Mouse (Mus musculus) neutrophil, adult 5-6 weeks (primary cell): ENCODE results near the gene Zfp652. TPM values are rescaled to one million over a fixed set of nuclear protein-coding genes. Genes with fewer than 3 reads are reported as not detected.

Experiments used
- ATAC-seq: fragments of 151-379, 151-347 bp; 2 replicates; pipeline ENCODE4 v1.8.0; 2017; ENCODE audit warnings: mild to moderate bottlenecking, moderate TSS enrichment; ENCODE audit not compliant: insufficient number of reproducible peaks, poor library complexity, low FRiP score, severe bottlenecking; ENCODE audit errors: extremely low read depth
- total RNA-seq: library from RNA; stranded (forward); fragments of 200-1000 nt; gene quantifications from 2 replicates; pipeline ENCODE4 v1.2.3, GENCODE M21; 2017

Gene Zfp652
- total RNA-seq, 1 experiment from 2014 or later = 67.5 TPM

- ATAC-seq = no peak
These were observed 74.0 kb downstream of the Zfp652 start for GRCm38 (mm10) chr11:95786511-95786910.

- peak; percentile 52 for ATAC-seq
These were observed 77.0 kb downstream of the Zfp652 start for GRCm38 (mm10) chr11:95789451-95789891.

DNA sequence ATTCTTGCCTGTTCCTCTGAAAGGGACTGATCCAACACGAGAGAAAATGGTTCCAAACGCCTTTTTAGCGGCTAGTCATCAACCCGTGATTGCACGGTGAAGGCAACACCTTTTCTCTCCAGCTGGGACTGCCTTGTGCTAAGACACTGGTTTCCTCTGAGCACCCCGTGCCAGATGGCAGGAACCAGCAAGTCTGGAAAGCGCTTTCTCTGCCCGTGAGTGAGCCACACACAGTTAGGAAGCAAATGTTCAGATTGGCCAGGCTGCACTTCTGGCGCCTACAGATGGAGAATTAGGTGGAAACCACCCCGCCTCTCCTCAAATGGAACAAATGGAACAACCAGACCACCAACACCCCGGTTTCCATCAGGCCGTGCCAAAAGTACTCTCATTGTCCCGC, 79.3 kb downstream of the Zfp652 start:
- no peak for ATAC-seq

- no peak for ATAC-seq
These were observed 80.6 kb downstream of the Zfp652 start for GRCm38 (mm10) chr11:95792950-95793509.

GRCm38 (mm10) chr11:95794201-95794600, 81.7 kb downstream of the Zfp652 start:
- no peak for ATAC-seq

DNA sequence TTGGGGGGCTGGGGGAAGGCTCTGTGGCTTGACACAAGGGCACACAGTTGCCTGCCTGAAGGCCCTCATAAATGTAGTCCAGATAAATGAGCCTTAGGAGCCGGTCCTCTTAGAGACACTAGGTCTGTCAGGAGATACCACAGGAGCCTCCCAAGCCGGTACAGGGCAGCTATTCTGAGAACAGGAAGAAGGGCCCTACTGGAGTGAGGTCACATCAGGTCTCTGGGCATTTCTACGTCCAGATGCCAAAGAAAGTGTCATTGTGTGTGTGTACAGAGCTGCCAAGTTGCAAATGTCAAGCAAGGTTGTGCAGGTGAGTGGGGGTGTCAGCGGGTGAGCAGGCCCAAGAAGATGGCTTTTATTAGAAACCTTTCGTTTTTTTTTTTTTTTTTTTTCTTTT, 83.1 kb downstream of the Zfp652 start:
- ATAC-seq = no peak

GRCm38 (mm10) chr11:95805010-95805409, 92.5 kb downstream of the Zfp652 start:
- ATAC-seq = peak; percentile 42; the same call in 1 of the 2 replicates

DNA sequence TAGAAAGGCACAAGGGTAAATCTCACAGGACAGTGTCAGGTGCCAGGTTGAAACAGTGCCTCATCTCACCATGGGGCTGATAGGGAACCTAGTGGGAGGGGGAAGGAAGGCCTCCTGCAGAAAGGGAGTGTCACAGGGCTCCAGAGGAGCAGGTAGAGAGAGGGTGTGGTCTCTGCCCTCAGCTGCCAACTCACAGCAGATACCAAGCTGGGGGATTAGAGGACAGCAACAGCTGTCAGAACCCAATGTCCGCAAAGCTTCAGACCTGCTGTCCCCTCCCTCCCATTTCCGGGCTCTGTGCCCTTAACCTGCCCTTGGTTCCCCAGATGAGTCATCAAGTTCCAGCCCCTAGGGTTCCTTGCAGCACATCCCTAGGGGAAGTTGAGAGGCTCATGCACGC, 93.1 kb downstream of the Zfp652 start:
- ATAC-seq = peak; percentile 87

GRCm38 (mm10) chr11:95807884-95808283, 95.4 kb downstream of the Zfp652 start:
- ATAC-seq = no peak

DNA sequence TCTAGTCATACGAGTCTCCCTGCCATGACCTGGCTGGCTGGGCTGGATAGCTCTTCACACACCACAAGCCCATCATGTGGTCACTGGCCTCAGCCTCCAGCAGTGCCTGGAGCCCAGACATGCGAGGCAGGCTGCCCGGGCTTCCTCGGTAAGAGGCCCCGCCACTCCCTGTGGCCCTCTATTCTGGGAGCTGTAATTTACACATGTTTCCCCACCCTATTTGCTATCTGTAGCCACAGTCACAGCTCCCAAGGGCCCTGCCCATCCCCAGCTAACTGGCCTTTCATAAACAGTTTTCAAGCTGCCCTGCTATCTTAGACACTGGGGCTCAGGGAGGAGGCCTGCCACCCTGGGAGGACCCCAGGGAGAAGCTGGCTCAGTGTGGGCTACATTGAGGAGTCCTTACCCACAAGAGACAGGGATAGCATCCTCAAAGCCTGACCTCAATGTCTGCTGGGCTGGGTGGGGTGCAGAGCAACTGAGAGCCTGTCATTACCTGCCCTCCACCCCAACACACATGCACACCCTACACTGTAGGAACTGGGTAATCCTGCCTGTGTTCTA, 96.1 kb downstream of the Zfp652 start:
- no peak for ATAC-seq

DNA sequence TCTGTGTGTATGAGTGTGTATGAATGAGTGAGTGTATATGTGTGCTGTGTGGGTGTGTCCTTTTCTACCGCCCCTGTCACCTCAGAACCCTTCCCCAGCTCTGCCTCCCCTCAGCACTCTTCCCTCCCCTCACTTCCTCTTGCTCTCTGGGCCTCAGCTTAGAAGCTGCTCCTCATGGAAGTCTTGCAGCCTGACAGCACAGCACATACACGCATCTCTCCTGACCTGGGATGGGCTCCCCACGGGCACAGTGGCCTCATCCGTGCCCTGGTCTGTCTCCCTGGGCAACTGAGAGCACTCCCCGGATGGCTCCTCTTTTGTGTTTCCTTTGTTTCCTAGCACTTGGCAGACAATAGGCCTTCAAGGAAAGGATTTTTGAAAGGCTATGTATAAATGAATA, 97.1 kb downstream of the Zfp652 start:
- ATAC-seq = no peak

DNA sequence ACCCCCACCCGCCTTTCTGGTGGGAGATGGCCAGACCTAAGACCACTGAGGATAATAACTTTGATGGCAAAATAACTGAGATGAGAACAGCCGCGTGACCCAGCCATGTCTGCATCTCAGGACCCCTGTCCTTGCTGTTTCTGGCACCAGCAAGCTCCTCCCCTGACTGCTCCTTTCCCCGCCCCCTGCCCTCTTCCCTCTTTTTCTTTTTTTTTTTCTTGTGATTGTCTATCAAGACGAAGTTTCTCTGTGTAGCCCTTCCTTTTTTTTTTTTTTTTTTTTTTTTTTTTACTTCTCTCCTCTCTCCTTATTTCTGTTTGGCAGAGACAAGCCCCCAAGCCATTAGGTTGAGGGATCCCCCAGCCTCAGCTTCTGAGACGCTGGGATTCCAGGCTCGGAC, 98.4 kb downstream of the Zfp652 start:
- ATAC-seq = no peak

GRCm38 (mm10) chr11:95811741-95812140, 99.3 kb downstream of the Zfp652 start:
- no peak for ATAC-seq

GRCm38 (mm10) chr11:95812224-95812623, 99.8 kb downstream of the Zfp652 start:
- ATAC-seq = no peak

DNA sequence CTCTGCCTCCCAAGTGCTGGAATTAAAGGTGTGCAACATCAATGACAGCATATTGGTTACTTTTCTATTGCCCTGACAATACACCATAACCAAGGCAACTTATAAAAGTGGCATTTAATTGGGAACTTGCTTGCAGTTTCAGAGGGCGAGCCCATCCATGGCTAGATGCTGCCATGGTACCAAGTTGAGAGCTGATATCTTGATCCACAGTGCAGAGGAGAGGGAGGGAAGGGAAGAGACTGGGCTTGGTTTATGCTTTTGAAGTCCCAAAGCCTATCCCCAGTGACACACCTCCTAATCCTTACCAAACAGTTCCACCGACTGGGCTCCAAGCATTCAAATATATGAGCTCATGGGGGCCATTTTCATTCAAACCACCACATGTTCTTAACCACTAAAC, 101.6 kb downstream of the Zfp652 start:
- ATAC-seq = no peak

GRCm38 (mm10) chr11:95814857-95815256, 102.4 kb downstream of the Zfp652 start:
- no peak for ATAC-seq

DNA sequence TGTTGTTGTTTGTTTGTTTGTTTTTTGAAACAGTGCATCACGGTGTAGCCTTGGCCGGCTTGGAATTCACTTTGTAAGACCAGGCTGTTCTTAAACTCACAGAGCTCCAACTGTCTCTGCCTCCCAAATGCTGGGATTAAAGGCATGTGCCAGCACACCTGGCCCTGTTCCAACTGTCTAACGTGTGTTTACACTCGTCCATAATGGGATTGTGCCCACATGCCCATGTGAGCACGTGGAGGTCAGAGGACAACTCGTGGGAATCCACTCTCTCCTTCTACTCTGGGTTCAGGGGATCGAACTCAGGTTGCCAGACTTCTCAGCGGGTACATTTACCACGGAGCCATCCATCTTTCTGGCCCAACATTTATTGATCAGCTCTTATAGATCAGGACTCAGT, 102.9 kb downstream of the Zfp652 start:
- no peak for ATAC-seq

DNA sequence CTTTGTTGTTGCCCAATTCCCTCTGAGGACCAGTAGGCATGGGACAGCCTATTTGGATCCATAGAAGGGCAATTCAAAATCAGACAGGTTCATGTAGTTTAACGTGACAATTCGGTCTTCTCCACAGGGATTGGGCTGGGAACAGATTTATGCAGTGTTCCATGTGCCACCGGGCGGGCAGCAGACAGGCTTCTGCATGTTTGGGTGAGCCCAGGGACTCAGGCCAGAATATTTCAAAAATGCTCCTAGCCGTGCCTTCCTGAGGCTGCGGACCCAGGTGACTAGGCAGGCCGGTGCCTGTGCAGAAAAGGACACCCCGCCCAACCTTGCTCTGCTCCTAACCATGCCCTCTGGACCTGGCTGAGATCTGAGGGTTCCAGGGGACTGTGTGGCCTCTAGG, 106.7 kb downstream of the Zfp652 start:
- no peak for ATAC-seq

DNA sequence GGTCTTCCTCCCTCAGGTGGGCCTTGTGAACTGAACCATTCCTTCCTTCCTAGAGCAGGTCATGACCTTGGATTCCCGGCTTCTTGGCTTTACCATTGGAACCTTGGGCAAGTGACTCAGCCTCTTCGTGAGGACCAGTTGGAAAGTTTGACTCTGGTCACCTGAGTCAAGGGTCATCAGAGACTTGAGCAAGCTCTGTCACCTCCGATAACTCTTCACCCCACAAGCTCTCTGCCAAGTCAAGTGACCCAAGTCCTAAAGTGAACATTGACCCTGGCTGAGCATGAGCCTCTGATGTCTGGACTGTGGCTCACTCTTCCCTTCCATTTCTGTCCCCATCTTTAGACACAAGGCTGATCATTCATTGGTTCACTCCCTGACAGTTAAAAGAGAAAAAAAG, 109.0 kb downstream of the Zfp652 start:
- no peak for ATAC-seq

- no peak for ATAC-seq
These were observed 110.0 kb downstream of the Zfp652 start for GRCm38 (mm10) chr11:95822437-95822836.
